Mouse (Mus musculus): ENCODE data around the gene Sema6b. TPM values are rescaled to one million over a fixed set of nuclear protein-coding genes. Genes with fewer than 3 reads are reported as not detected.
A peak's percentile ranks its signal among the peaks of the same experiment; 100 is the strongest.
"Not testable (repeated sequence)": the region's sequence is repeated elsewhere in the genome, so short reads cannot be mapped to it uniquely, and the experiment has no call there.

Gene Sema6b
- total and polyA plus RNA-seq, 2 experiments from 2014 or later = 0.81 to 10.4 TPM

DNA sequence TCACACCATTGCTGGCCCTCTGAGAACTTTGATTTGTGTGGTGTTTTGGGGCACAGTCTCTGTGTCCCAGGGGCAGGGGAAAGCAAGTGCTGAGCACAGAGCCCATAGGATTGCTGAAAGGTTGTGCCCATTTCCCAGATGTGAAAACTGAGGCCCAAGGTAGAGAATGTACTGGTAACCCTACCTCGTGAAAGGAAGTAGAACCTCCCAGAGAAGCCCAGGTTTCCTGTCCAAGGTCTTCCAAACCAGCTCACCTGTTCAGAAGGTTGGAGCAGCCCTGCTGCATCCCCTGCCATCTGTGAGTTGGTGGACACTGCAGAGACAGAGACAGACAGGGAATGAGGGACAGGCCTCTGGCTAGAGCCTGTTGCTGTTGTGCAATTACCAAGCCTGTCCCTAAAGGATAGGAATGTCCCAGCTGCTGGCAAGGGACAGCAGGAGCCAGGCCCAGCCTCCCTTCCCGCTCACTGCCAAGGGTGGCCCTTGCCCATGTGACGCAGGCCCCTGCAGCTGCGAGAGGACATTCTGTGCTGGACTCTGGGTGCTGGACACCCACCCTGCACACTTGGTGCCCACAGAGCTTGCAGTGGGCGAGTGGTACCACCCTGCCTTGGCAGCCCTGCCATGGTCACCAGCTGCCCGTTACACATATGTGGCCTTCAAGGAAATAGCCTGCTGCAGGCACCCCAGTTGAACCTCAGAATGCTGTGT lies 31.7 kb downstream of the Sema6b start:
- H3K27me3 ChIP-seq (ENCODE audit: control insufficient read depth, insufficient read depth, low read length) = no peaks in the 10 kb centered on the region
- peaks cover 12% of the 10 kb centered on the region for H3K36me3 ChIP-seq (replicated peaks; ENCODE audit: control insufficient read depth, insufficient read depth, low read length)
- TF ChIP-seq EP300 (IDR thresholded peaks at IDR 0.05; ENCODE audit: low read depth) (peak; percentile 96), CTCF (IDR thresholded peaks at IDR 0.05; ENCODE audit: low read depth) (0 out of 2 replicates have a peak, but pooled peaks have one; percentile 5)
- H3K9me3 ChIP-seq (replicated peaks; ENCODE audit: control insufficient read depth, low read length) = no peaks in the 10 kb centered on the region
- peak; percentile 82 for ATAC-seq (ENCODE audit: insufficient read depth, low read depth)
- H3K4me1 ChIP-seq (ENCODE audit: control insufficient read depth, insufficient read depth) = peaks cover 14% of the 10 kb centered on the region
- H3K4me2 ChIP-seq (ENCODE audit: low read depth, low read length) = peak overlapping the region; percentile 63
- H3K27ac ChIP-seq (ENCODE audit: low read depth) = peak overlapping the region; percentile 94
- 40% methylated on average over 6 of the region's 6 CpGs for WGBS
- peak; percentile 80 for DNase-seq (ENCODE audit: low spot score)
- peak overlapping the region; percentile 38 for H3K4me3 ChIP-seq (ENCODE audit: low read depth, low read length)
- H3K9ac ChIP-seq (replicated peaks; ENCODE audit: low read depth, low read length) = peak overlapping the region; percentile 64

DNA sequence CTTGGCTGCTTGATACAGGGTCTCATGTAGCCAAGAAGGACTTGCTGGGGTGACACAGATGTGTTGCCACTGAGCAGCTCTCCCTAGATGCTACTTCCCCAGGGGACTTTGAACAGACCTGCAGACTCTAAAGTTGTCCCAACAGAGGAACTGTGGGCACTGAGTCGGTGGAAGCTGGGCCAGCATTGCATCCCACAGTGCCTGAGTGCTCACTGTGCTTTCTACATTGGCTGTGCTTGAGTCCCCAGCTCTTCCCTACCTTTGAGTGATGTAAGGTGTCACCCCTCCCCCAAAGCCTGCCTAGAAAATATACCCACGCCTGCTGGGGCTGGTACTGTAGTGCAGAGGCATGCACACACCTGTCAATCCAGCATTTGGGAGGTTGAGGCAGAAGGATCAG lies 32.4 kb downstream of the Sema6b start:
- Histone ChIP-seq H3K27me3 (ENCODE audit: control insufficient read depth, insufficient read depth, low read length) (no peaks in the 10 kb centered on the region), H3K4me1 (ENCODE audit: control insufficient read depth, insufficient read depth) (peaks cover 14% of the 10 kb centered on the region), H3K9me3 (replicated peaks; ENCODE audit: control insufficient read depth, low read length) (no peaks in the 10 kb centered on the region), H3K4me3 (ENCODE audit: low read depth, low read length) (no peak overlapping the region), H3K27ac (ENCODE audit: low read depth) (0 out of 2 replicates have a peak overlapping the region, but pooled peaks have one; percentile 94), H3K9ac (replicated peaks; ENCODE audit: low read depth, low read length) (0 out of 2 replicates have a peak overlapping the region, but pooled peaks have one; percentile 2), H3K36me3 (replicated peaks; ENCODE audit: control insufficient read depth, insufficient read depth, low read length) (peaks cover 12% of the 10 kb centered on the region), H3K4me2 (ENCODE audit: low read depth, low read length) (no peak overlapping the region)
- DNase-seq (ENCODE audit: low spot score) (no peak), ATAC-seq (ENCODE audit: insufficient read depth, low read depth) (no peak)
- TF ChIP-seq CTCF (IDR thresholded peaks at IDR 0.05; ENCODE audit: low read depth) = no peak
- no peak for TF ChIP-seq EP300 (IDR thresholded peaks at IDR 0.05; ENCODE audit: low read depth)
- WGBS = 72% methylated on average over 2 of the region's 2 CpGs

DNA sequence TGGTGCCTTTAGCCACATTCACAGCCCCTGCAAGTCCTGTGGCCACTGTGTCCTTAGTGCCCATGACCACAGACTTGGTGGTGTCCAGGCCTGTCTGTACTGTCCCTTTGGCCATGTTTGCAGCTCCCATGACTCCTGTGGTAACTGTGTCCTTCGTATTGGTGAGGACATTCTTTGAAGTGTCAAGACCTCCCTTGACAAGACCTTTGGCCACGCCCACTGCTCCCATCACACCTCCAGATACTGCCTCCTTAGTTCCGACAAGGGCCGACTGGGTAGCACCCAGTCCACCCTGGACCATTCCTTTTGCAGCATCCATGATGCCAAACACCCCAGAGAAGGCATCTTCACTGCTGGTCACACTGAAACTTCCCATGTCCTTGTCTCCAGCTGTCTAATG lies 33.2 kb downstream of the Sema6b start:
- Histone ChIP-seq H3K27ac (ENCODE audit: low read depth) (no peak overlapping the region), H3K27me3 (ENCODE audit: control insufficient read depth, insufficient read depth, low read length) (no peaks in the 10 kb centered on the region), H3K4me1 (ENCODE audit: control insufficient read depth, insufficient read depth) (peaks cover 14% of the 10 kb centered on the region), H3K9ac (replicated peaks; ENCODE audit: low read depth, low read length) (no peak overlapping the region), H3K4me2 (ENCODE audit: low read depth, low read length) (no peak overlapping the region), H3K36me3 (replicated peaks; ENCODE audit: control insufficient read depth, insufficient read depth, low read length) (peaks cover 20% of the 10 kb centered on the region), H3K9me3 (replicated peaks; ENCODE audit: control insufficient read depth, low read length) (no peaks in the 10 kb centered on the region), H3K4me3 (ENCODE audit: low read depth, low read length) (no peak overlapping the region)
- WGBS = 69% methylated on average over 4 of the region's 4 CpGs
- TF ChIP-seq EP300 (IDR thresholded peaks at IDR 0.05; ENCODE audit: low read depth) = no peak
- TF ChIP-seq CTCF (IDR thresholded peaks at IDR 0.05; ENCODE audit: low read depth) = no peak
- no peak for DNase-seq (ENCODE audit: low spot score)
- no peak for ATAC-seq (ENCODE audit: insufficient read depth, low read depth)

DNA sequence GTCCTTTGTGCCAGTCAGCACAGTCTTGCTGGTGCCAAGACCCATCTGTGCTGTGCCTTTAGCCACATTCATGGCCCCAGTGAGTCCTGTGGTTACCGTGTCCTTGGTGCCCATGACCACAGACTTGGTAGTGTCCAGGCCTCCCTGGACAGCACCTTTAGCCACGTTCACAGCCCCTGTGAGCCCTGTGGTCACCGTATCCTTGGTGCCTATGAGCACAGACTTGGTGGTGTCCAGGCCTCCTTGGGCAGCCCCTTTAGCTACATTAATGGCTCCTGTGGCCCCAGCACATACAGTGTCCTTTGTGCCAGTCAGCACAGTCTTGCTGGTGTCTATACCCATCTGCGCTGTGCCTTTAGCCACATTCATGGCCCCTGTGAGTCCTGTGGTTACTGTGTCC lies 33.7 kb downstream of the Sema6b start:
- WGBS = 96% methylated on average over 4 of the region's 4 CpGs
- not testable (repeated sequence) for H3K27ac ChIP-seq (ENCODE audit: low read depth); H3K4me2 ChIP-seq (ENCODE audit: low read depth, low read length); H3K4me3 ChIP-seq (ENCODE audit: low read depth, low read length); DNase-seq (ENCODE audit: low spot score); H3K27me3 ChIP-seq (ENCODE audit: control insufficient read depth, insufficient read depth, low read length); H3K9ac ChIP-seq (replicated peaks; ENCODE audit: low read depth, low read length); H3K9me3 ChIP-seq (replicated peaks; ENCODE audit: control insufficient read depth, low read length); ATAC-seq (ENCODE audit: insufficient read depth, low read depth)
- peaks cover 25% of the 10 kb centered on the region for H3K36me3 ChIP-seq (replicated peaks; ENCODE audit: control insufficient read depth, insufficient read depth, low read length)
- peaks cover 14% of the 10 kb centered on the region for H3K4me1 ChIP-seq (ENCODE audit: control insufficient read depth, insufficient read depth)

DNA sequence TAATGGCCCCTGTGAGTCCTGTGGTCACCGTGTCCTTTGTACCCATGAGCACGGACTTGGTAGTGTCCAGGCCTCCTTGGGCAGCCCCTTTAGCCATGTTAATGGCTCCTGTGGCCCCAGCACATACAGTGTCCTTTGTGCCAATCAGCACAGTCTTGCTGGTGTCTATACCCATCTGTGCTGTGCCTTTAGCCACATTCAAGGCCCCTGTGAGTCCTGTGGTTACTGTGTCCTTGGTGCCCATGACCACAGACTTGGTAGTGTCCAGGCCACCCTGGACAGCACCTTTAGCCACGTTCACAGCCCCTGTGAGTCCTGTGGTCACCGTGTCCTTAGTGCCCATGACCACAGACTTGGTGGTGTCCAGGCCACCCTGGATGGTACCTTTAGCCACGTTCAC lies 35.3 kb downstream of the Sema6b start:
- 100% methylated on average over 2 of the region's 5 CpGs for WGBS
- H3K36me3 ChIP-seq (replicated peaks; ENCODE audit: control insufficient read depth, insufficient read depth, low read length) = peaks cover 41% of the 10 kb centered on the region
- H3K27me3 ChIP-seq (ENCODE audit: control insufficient read depth, insufficient read depth, low read length); H3K27ac ChIP-seq (ENCODE audit: low read depth); H3K4me3 ChIP-seq (ENCODE audit: low read depth, low read length); H3K9ac ChIP-seq (replicated peaks; ENCODE audit: low read depth, low read length); H3K9me3 ChIP-seq (replicated peaks; ENCODE audit: control insufficient read depth, low read length); H3K4me1 ChIP-seq (ENCODE audit: control insufficient read depth, insufficient read depth); DNase-seq (ENCODE audit: low spot score); ATAC-seq (ENCODE audit: insufficient read depth, low read depth); H3K4me2 ChIP-seq (ENCODE audit: low read depth, low read length): not testable (repeated sequence)
